Mouse (Mus musculus): ENCODE data around the gene Pakap.

- TF ChIP-seq POLR2A (IDR thresholded peaks at IDR 0.05; ENCODE audit: extremely low read depth, insufficient read depth, low read length) (no peak), CTCF (IDR thresholded peaks at IDR 0.05; ENCODE audit: low read depth, low read length) (no peak)
Measured at GRCm38 (mm10) chr4:57809449-57809848, 241.5 kb downstream of the Pakap start.

Measured in liver, adult 2 months (tissue).